Mouse (Mus musculus) liver, adult 2 months (tissue): ENCODE measurements around the gene Slc35e4.

Source experiments
- CTCF ChIP-seq: fragments of 200-500 bp; IDR thresholded peaks from 2 replicates; pipeline ENCODE4 v1.5.1; 2011; ENCODE audit warnings: low read depth, low read length, control low read depth
- POLR2A ChIP-seq: fragments of 200-500 bp; IDR thresholded peaks from 2 replicates; pipeline ENCODE4 v1.6.1; 2011; ENCODE audit warnings: low read length, control low read depth; ENCODE audit not compliant: insufficient read depth; ENCODE audit errors: extremely low read depth

- TF ChIP-seq CTCF (no peak), POLR2A (no peak)
Observed at GRCm38 (mm10) chr11:3937321-3937874, 22.9 kb upstream of the Slc35e4 start.
